Mouse (Mus musculus): ENCODE data around the gene Tfap4. TPM values are rescaled to one million over a fixed set of nuclear protein-coding genes. Genes with fewer than 3 reads are reported as not detected.
A peak's percentile ranks its signal among the peaks of the same experiment; 100 is the strongest.

Tfap4 gene
- polyA plus RNA-seq, 1 experiment from 2014 or later = 27.2 TPM

GRCm38 (mm10) chr16:4546838-4547237 is 12.8 kb downstream of the Tfap4 start:
- Histone ChIP-seq H3K9me3 (replicated peaks; ENCODE audit: control insufficient read depth, low read length) (no peaks in the 10 kb centered on the region), H3K4me3 (ENCODE audit: low read depth, low read length) (no peak overlapping the region), H3K4me2 (ENCODE audit: low read depth, low read length) (no peak overlapping the region), H3K27me3 (ENCODE audit: control insufficient read depth, insufficient read depth, low read length) (no peaks in the 10 kb centered on the region), H3K9ac (replicated peaks; ENCODE audit: low read length) (no peak overlapping the region), H3K36me3 (replicated peaks; ENCODE audit: control insufficient read depth, insufficient read depth, low read depth, low read length) (peaks cover 12% of the 10 kb centered on the region), H3K4me1 (ENCODE audit: control insufficient read depth, insufficient read depth, low read length) (no peaks in the 10 kb centered on the region), H3K27ac (replicated peaks; ENCODE audit: low read depth, low read length) (no peak overlapping the region)
- 91% methylated on average over 8 of the region's 8 CpGs for WGBS
- DNase-seq (ENCODE audit: low spot score) = no peak
- ATAC-seq (replicated peaks; ENCODE audit: insufficient number of reproducible peaks, low FRiP score, low TSS enrichment, low read depth) = no peak

- WGBS = 83% methylated on average over 9 of the region's 9 CpGs
- H3K36me3 ChIP-seq (replicated peaks; ENCODE audit: control insufficient read depth, insufficient read depth, low read depth, low read length) = peaks cover 12% of the 10 kb centered on the region
Observed at GRCm38 (mm10) chr16:4544845-4545244, 14.8 kb downstream of the Tfap4 start.

GRCm38 (mm10) chr16:4543266-4543665 is 16.4 kb downstream of the Tfap4 start:
- no peak overlapping the region for H3K27ac ChIP-seq (replicated peaks; ENCODE audit: low read depth, low read length)
- no peak overlapping the region for H3K4me3 ChIP-seq (ENCODE audit: low read depth, low read length)
- no peak overlapping the region for H3K9ac ChIP-seq (replicated peaks; ENCODE audit: low read length)
- no peaks in the 10 kb centered on the region for H3K4me1 ChIP-seq (ENCODE audit: control insufficient read depth, insufficient read depth, low read length)
- H3K36me3 ChIP-seq (replicated peaks; ENCODE audit: control insufficient read depth, insufficient read depth, low read depth, low read length) = peaks cover 4% of the 10 kb centered on the region; the same call in 1 of the 2 replicates
- H3K9me3 ChIP-seq (replicated peaks; ENCODE audit: control insufficient read depth, low read length) = no peaks in the 10 kb centered on the region
- H3K27me3 ChIP-seq (ENCODE audit: control insufficient read depth, insufficient read depth, low read length) = no peaks in the 10 kb centered on the region
- H3K4me2 ChIP-seq (ENCODE audit: low read depth, low read length) = no peak overlapping the region
- DNase-seq (ENCODE audit: low spot score) (no peak), ATAC-seq (replicated peaks; ENCODE audit: insufficient number of reproducible peaks, low FRiP score, low TSS enrichment, low read depth) (no peak)
- WGBS = 80% methylated on average over 3 of the region's 3 CpGs

More at GRCm38 (mm10) chr16:4544845-4545244, 14.8 kb downstream of the Tfap4 start:
- Histone ChIP-seq H3K4me2 (ENCODE audit: low read depth, low read length) (no peak overlapping the region), H3K9me3 (replicated peaks; ENCODE audit: control insufficient read depth, low read length) (no peaks in the 10 kb centered on the region), H3K4me1 (ENCODE audit: control insufficient read depth, insufficient read depth, low read length) (no peaks in the 10 kb centered on the region), H3K27ac (replicated peaks; ENCODE audit: low read depth, low read length) (no peak overlapping the region), H3K9ac (replicated peaks; ENCODE audit: low read length) (no peak overlapping the region), H3K4me3 (ENCODE audit: low read depth, low read length) (no peak overlapping the region), H3K27me3 (ENCODE audit: control insufficient read depth, insufficient read depth, low read length) (no peaks in the 10 kb centered on the region)
- ATAC-seq (replicated peaks; ENCODE audit: insufficient number of reproducible peaks, low FRiP score, low TSS enrichment, low read depth) (no peak), DNase-seq (ENCODE audit: low spot score) (no peak)

GRCm38 (mm10) chr16:4542236-4542774 is 17.3 kb downstream of the Tfap4 start:
- ATAC-seq (replicated peaks; ENCODE audit: insufficient number of reproducible peaks, low FRiP score, low TSS enrichment, low read depth) = no peak
- WGBS = 42% methylated on average over 7 of the region's 7 CpGs

GRCm38 (mm10) chr16:4541501-4542198 is 18.0 kb downstream of the Tfap4 start, which contains the start of gene Srl:
Gene Srl, minus strand, starts transcription at chr16:4541816.
- no peaks in the 10 kb centered on the region for H3K27me3 ChIP-seq (ENCODE audit: control insufficient read depth, insufficient read depth, low read length)
- no peaks in the 10 kb centered on the region for H3K9me3 ChIP-seq (replicated peaks; ENCODE audit: control insufficient read depth, low read length)
- no peak within 1 kb of the TSS for H3K27ac ChIP-seq (replicated peaks; ENCODE audit: low read depth, low read length)
- peak; percentile 100 for DNase-seq (ENCODE audit: low spot score)
- ATAC-seq (replicated peaks; ENCODE audit: insufficient number of reproducible peaks, low FRiP score, low TSS enrichment, low read depth) = peak; percentile 98
- no peaks in the 10 kb centered on the region for H3K4me1 ChIP-seq (ENCODE audit: control insufficient read depth, insufficient read depth, low read length)
- peak within 1 kb of the TSS; percentile 42 for H3K9ac ChIP-seq (replicated peaks; ENCODE audit: low read length)
- H3K36me3 ChIP-seq (replicated peaks; ENCODE audit: control insufficient read depth, insufficient read depth, low read depth, low read length) = no peaks in the 10 kb centered on the region
- peak within 1 kb of the TSS; percentile 37 for H3K4me3 ChIP-seq (ENCODE audit: low read depth, low read length)
- H3K4me2 ChIP-seq (ENCODE audit: low read depth, low read length) = peak within 1 kb of the TSS; percentile 22; the same call in 1 of the 2 replicates
- 1% methylated on average over 43 of the region's 43 CpGs for WGBS

More at GRCm38 (mm10) chr16:4542236-4542774, 17.3 kb downstream of the Tfap4 start:
- H3K4me1 ChIP-seq (ENCODE audit: control insufficient read depth, insufficient read depth, low read length) = no peaks in the 10 kb centered on the region
- H3K27ac ChIP-seq (replicated peaks; ENCODE audit: low read depth, low read length) = no peak overlapping the region
- H3K27me3 ChIP-seq (ENCODE audit: control insufficient read depth, insufficient read depth, low read length) = no peaks in the 10 kb centered on the region
- peaks cover 4% of the 10 kb centered on the region; the same call in 1 of the 2 replicates for H3K36me3 ChIP-seq (replicated peaks; ENCODE audit: control insufficient read depth, insufficient read depth, low read depth, low read length)
- 0 out of 2 replicates have a peak overlapping the region, but pooled peaks have one; percentile 7 for H3K4me3 ChIP-seq (ENCODE audit: low read depth, low read length)
- H3K9me3 ChIP-seq (replicated peaks; ENCODE audit: control insufficient read depth, low read length) = no peaks in the 10 kb centered on the region
- H3K9ac ChIP-seq (replicated peaks; ENCODE audit: low read length) = peak overlapping the region; percentile 19
- DNase-seq (ENCODE audit: low spot score) = no peak
- H3K4me2 ChIP-seq (ENCODE audit: low read depth, low read length) = no peak overlapping the region

GRCm38 (mm10) chr16:4541033-4541432 is 18.6 kb downstream of the Tfap4 start:
- 63% methylated on average over 4 of the region's 4 CpGs for WGBS

GRCm38 (mm10) chr16:4540064-4540775 is 19.4 kb downstream of the Tfap4 start:
- H3K4me3 ChIP-seq (ENCODE audit: low read depth, low read length) = no peak overlapping the region
- H3K27me3 ChIP-seq (ENCODE audit: control insufficient read depth, insufficient read depth, low read length) = no peaks in the 10 kb centered on the region
- no peaks in the 10 kb centered on the region for H3K9me3 ChIP-seq (replicated peaks; ENCODE audit: control insufficient read depth, low read length)
- H3K4me2 ChIP-seq (ENCODE audit: low read depth, low read length) = no peak overlapping the region
- DNase-seq (ENCODE audit: low spot score) (no peak), ATAC-seq (replicated peaks; ENCODE audit: insufficient number of reproducible peaks, low FRiP score, low TSS enrichment, low read depth) (no peak)
- H3K36me3 ChIP-seq (replicated peaks; ENCODE audit: control insufficient read depth, insufficient read depth, low read depth, low read length) = no peaks in the 10 kb centered on the region
- WGBS = 88% methylated on average over 12 of the region's 12 CpGs
- H3K9ac ChIP-seq (replicated peaks; ENCODE audit: low read length) = no peak overlapping the region
- H3K27ac ChIP-seq (replicated peaks; ENCODE audit: low read depth, low read length) = no peak overlapping the region
- H3K4me1 ChIP-seq (ENCODE audit: control insufficient read depth, insufficient read depth, low read length) = no peaks in the 10 kb centered on the region

More at GRCm38 (mm10) chr16:4541033-4541432, 18.6 kb downstream of the Tfap4 start:
- no peaks in the 10 kb centered on the region for H3K27me3 ChIP-seq (ENCODE audit: control insufficient read depth, insufficient read depth, low read length)
- ATAC-seq (replicated peaks; ENCODE audit: insufficient number of reproducible peaks, low FRiP score, low TSS enrichment, low read depth) = no peak
- H3K4me3 ChIP-seq (ENCODE audit: low read depth, low read length) = peak overlapping the region; percentile 37; the same call in 1 of the 2 replicates
- no peak for DNase-seq (ENCODE audit: low spot score)
- no peak overlapping the region for H3K27ac ChIP-seq (replicated peaks; ENCODE audit: low read depth, low read length)
- H3K4me2 ChIP-seq (ENCODE audit: low read depth, low read length) = 0 out of 2 replicates have a peak overlapping the region, but pooled peaks have one; percentile 14
- H3K36me3 ChIP-seq (replicated peaks; ENCODE audit: control insufficient read depth, insufficient read depth, low read depth, low read length) = no peaks in the 10 kb centered on the region
- H3K4me1 ChIP-seq (ENCODE audit: control insufficient read depth, insufficient read depth, low read length) = no peaks in the 10 kb centered on the region
- H3K9ac ChIP-seq (replicated peaks; ENCODE audit: low read length) = no peak overlapping the region
- H3K9me3 ChIP-seq (replicated peaks; ENCODE audit: control insufficient read depth, low read length) = no peaks in the 10 kb centered on the region

Data from embryonic facial prominence, embryonic 11.5 days (tissue).